8 mouse cellular contexts compared by ENCODE assay signal in genomic region chr3:40893816-40894258, GRCm38 (mm10). TPM values are rescaled to one million over a fixed set of nuclear protein-coding genes. Genes with fewer than 3 reads are reported as not detected.
DNase-seq lines count a peak whose midpoint lies in the region; ATAC-seq and TF ChIP-seq lines count a peak whose summit lies in the region.
"Not testable (repeated sequence)": the region's sequence is repeated elsewhere in the genome, so short reads cannot be mapped to it uniquely, and the experiment has no call there.

No protein-coding gene starts in this region.

- ATAC-seq in forebrain, embryonic 13.5 days: peak; percentile 100
- ATAC-seq in liver, postnatal 0 days: peak; percentile 99
- peak; percentile 100 for ATAC-seq in neural tube, embryonic 14.5 days (ENCODE audit: low read depth)

- peak overlapping the region; percentile 71 for H3K9ac ChIP-seq in forebrain, embryonic 13.5 days
- peak overlapping the region; percentile 84 for H3K9ac ChIP-seq in liver, postnatal 0 days (replicated peaks)
- H3K9ac ChIP-seq in neural tube, embryonic 14.5 days (replicated peaks; ENCODE audit: low read depth, low read length): peak overlapping the region; percentile 32; the same call in 1 of the 2 replicates

- peak overlapping the region; percentile 83 for H3K4me3 ChIP-seq in E14TG2a.4 (replicated peaks; ENCODE audit: low read length)
- peak overlapping the region; percentile 51 for H3K4me3 ChIP-seq in forebrain, embryonic 13.5 days
- H3K4me3 ChIP-seq in liver, postnatal 0 days (ENCODE audit: low read depth, low read length): peak overlapping the region; percentile 65
- peak overlapping the region; percentile 43 for H3K4me3 ChIP-seq in neural tube, embryonic 14.5 days (ENCODE audit: low read depth, low read length)

- under 1% methylated on average over 37 of the region's 38 CpGs for WGBS in forebrain, embryonic 13.5 days
- WGBS in large intestine, adult 2 months: under 1% methylated on average over 37 of the region's 38 CpGs
- under 1% methylated on average over 37 of the region's 38 CpGs for WGBS in liver, postnatal 0 days (ENCODE audit: insufficient replicate concordance)
- WGBS in neural tube, embryonic 14.5 days: under 1% methylated on average over 36 of the region's 38 CpGs

- H3K4me1 ChIP-seq in E14TG2a.4 (replicated peaks; ENCODE audit: low read depth, low read length); liver, postnatal 0 days (ENCODE audit: insufficient read depth); neural tube, embryonic 14.5 days (ENCODE audit: control insufficient read depth, insufficient read depth, low read length): not testable (repeated sequence)
- H3K4me1 ChIP-seq in forebrain, embryonic 13.5 days: peaks cover 11% of the 10 kb centered on the region

- H3K36me3 ChIP-seq in E14TG2a.4 (ENCODE audit: insufficient read depth, low read length); forebrain, embryonic 13.5 days (ENCODE audit: poor library complexity, severe bottlenecking); liver, postnatal 0 days (replicated peaks; ENCODE audit: insufficient read depth, low read length); neural tube, embryonic 14.5 days (ENCODE audit: control insufficient read depth, insufficient read depth, low read length): not testable (repeated sequence)

- peak; percentile 97 for DNase-seq in c-Kit-positive CD71-positive TER-119-positive erythroid progenitor cells, embryonic 14.5 days (ENCODE audit: low spot score)
- DNase-seq in heart, postnatal 10 days: peak; percentile 98 to 99
- peak; percentile 90 for DNase-seq in large intestine, adult 2 months (ENCODE audit: low read depth, low spot score)
- peak; percentile 98 for DNase-seq in liver, postnatal 0 days
- DNase-seq in testis, postnatal 10 days (ENCODE audit: low spot score): peak; percentile 96

- H3K9me3 ChIP-seq in E14TG2a.4 (ENCODE audit: low read length); forebrain, embryonic 13.5 days (replicated peaks); liver, postnatal 0 days (ENCODE audit: low read length); neural tube, embryonic 14.5 days (ENCODE audit: control insufficient read depth, low read length): not testable (repeated sequence)

- peak overlapping the region; percentile 59 for H3K27ac ChIP-seq in forebrain, embryonic 13.5 days
- peak overlapping the region; percentile 83 for H3K27ac ChIP-seq in liver, postnatal 0 days (ENCODE audit: low read depth)
- H3K27ac ChIP-seq in neural tube, embryonic 14.5 days (ENCODE audit: low read depth, low read length): 0 out of 2 replicates have a peak overlapping the region, but pooled peaks have one; percentile 29

- H3K27me3 ChIP-seq in E14TG2a.4 (ENCODE audit: insufficient read depth, low read length); forebrain, embryonic 13.5 days; liver, postnatal 0 days (ENCODE audit: insufficient read depth, low read length); neural tube, embryonic 14.5 days (ENCODE audit: control insufficient read depth, insufficient read depth, low read length): not testable (repeated sequence)

- H3K4me2 ChIP-seq in forebrain, embryonic 13.5 days: peak overlapping the region; percentile 60
- peak overlapping the region; percentile 71 for H3K4me2 ChIP-seq in liver, postnatal 0 days (ENCODE audit: low read depth, low read length)
- peak overlapping the region; percentile 49 for H3K4me2 ChIP-seq in neural tube, embryonic 14.5 days (ENCODE audit: low read depth, low read length)

- intact Hi-C loops in heart, postnatal 10 days (cut with DNase I): loop anchor here (5.0 kb wide), 1 partner anchor 47 kb away; the partner anchor contains the start of genes Abhd18 and Mfsd8

- peak; percentile 18 for TF ChIP-seq CTCF in E14TG2a.4 (conservative IDR thresholded peaks at IDR 0.05; ENCODE audit: low read length)
- TF ChIP-seq CTCF in liver, postnatal 0 days (IDR thresholded peaks at IDR 0.05; ENCODE audit: low read depth): peak; percentile 79

- peak; percentile 32; the same call in 1 of the 2 replicates for TF ChIP-seq EP300 in liver, postnatal 0 days (IDR thresholded peaks at IDR 0.05; ENCODE audit: low read depth)

RNA-seq across cellular contexts. Expression of gene 1700034I23Rik, which starts 8.5 kb away (rescaled TPM):
- polyA plus RNA-seq in forebrain, embryonic 13.5 days (2015; fragmentation: Nextera tagmentation; extraction: Ambion mirVana): 0.14 and 0.38 TPM in 2 replicates
- total RNA-seq in heart, postnatal 10 days (2021): not detected
- polyA plus RNA-seq in large intestine, adult 2 months (2012; rRNA removed): not detected in 2 replicates
- polyA plus RNA-seq in liver, postnatal 0 days (2015; fragmentation: Nextera tagmentation; extraction: Ambion mirVana): 0.05 and 0.08 TPM in 2 replicates
- polyA plus RNA-seq in neural tube, embryonic 14.5 days (2014; fragmentation: Nextera tagmentation; extraction: Ambion mirVana): 0.48 and 0.58 TPM in 2 replicates

RNA-seq across cellular contexts. Expression of gene Abhd18, which starts 47.1 kb away (rescaled TPM):
- 9.5 and 12.1 TPM in 2 replicates for polyA plus RNA-seq in forebrain, embryonic 13.5 days (2015; fragmentation: Nextera tagmentation; extraction: Ambion mirVana)
- total RNA-seq in heart, postnatal 10 days (2021): 10 to 100 TPM; 40.9 to 47.8 TPM
- 2.9 and 6.7 TPM in 2 replicates for polyA plus RNA-seq in large intestine, adult 2 months (2012; rRNA removed)
- polyA plus RNA-seq in liver, postnatal 0 days (2015; fragmentation: Nextera tagmentation; extraction: Ambion mirVana): 3.8 and 5.1 TPM in 2 replicates
- 14.0 and 22.0 TPM in 2 replicates for polyA plus RNA-seq in neural tube, embryonic 14.5 days (2014; fragmentation: Nextera tagmentation; extraction: Ambion mirVana)

RNA-seq across cellular contexts. Expression of gene Mfsd8, which starts 47.2 kb away (rescaled TPM):
- 17.5 and 17.7 TPM in 2 replicates for polyA plus RNA-seq in forebrain, embryonic 13.5 days (2015; fragmentation: Nextera tagmentation; extraction: Ambion mirVana)
- 10 to 100 TPM; 15.3 to 16.3 TPM for total RNA-seq in heart, postnatal 10 days (2021)
- 3.1 and 4.7 TPM in 2 replicates for polyA plus RNA-seq in large intestine, adult 2 months (2012; rRNA removed)
- polyA plus RNA-seq in liver, postnatal 0 days (2015; fragmentation: Nextera tagmentation; extraction: Ambion mirVana): 3.0 and 3.5 TPM in 2 replicates
- polyA plus RNA-seq in neural tube, embryonic 14.5 days (2014; fragmentation: Nextera tagmentation; extraction: Ambion mirVana): 14.4 and 14.9 TPM in 2 replicates

RNA-seq across cellular contexts. Expression of gene Larp1b, which starts 55.8 kb away (rescaled TPM):
- polyA plus RNA-seq in forebrain, embryonic 13.5 days (2015; fragmentation: Nextera tagmentation; extraction: Ambion mirVana): 2.4 and 2.6 TPM in 2 replicates
- 10 to 100 TPM; 56.0 to 58.3 TPM for total RNA-seq in heart, postnatal 10 days (2021)
- polyA plus RNA-seq in large intestine, adult 2 months (2012; rRNA removed): 13.5 and 22.2 TPM in 2 replicates
- polyA plus RNA-seq in liver, postnatal 0 days (2015; fragmentation: Nextera tagmentation; extraction: Ambion mirVana): 22.3 and 27.9 TPM in 2 replicates
- polyA plus RNA-seq in neural tube, embryonic 14.5 days (2014; fragmentation: Nextera tagmentation; extraction: Ambion mirVana): 6.2 and 7.4 TPM in 2 replicates

Comparison
In these comparisons a context has a peak if more than half of its experiments do, and no peak if none do; other contexts are left out.
1. Peak in every context shown above with its lines: DNase-seq, ATAC-seq, H3K4me3 ChIP-seq and H3K27ac ChIP-seq.
2. H3K27ac ChIP-seq: peak in every context shown above with its lines; median percentile 83 in liver, postnatal 0 days; 59 in forebrain, embryonic 13.5 days; 29 in neural tube, embryonic 14.5 days.
3. H3K9ac ChIP-seq: peak in every context shown above with its lines; median percentile 84 in liver, postnatal 0 days; 71 in forebrain, embryonic 13.5 days; 32 in neural tube, embryonic 14.5 days.